Mouse (Mus musculus) limb, embryonic 11.5 days (tissue): Measurements from ENCODE around the gene Capn11. TPM values are rescaled to one million over a fixed set of nuclear protein-coding genes. Genes with fewer than 3 reads are reported as not detected.

Experiments used
- ATAC-seq: fragments of 200-750 bp; cut with Nextera tagmentation; 2 replicates; pipeline ENCODE4 v1.8.0; 2017; ENCODE audit warnings: low read depth; ENCODE audit not compliant: insufficient number of reproducible peaks, low FRiP score, low TSS enrichment
- DNase-seq: peaks from one replicate; pipeline ENCODE4 v3.0.0-alpha.2; 2015; ENCODE audit warnings: low spot score
- H3K27ac ChIP-seq: fragments of 300-500 bp; sonication (generic); replicated peaks from 2 replicates; pipeline ENCODE4 v1.5.1; 2014; ENCODE audit warnings: low read depth, mild to moderate bottlenecking, low read length
- H3K27me3 ChIP-seq: fragments of 300-500 bp; sonication (generic); 2 replicates; pipeline ENCODE4 v1.6.1; 2014; ENCODE audit warnings: mild to moderate bottlenecking, low read length, mixed read lengths; ENCODE audit not compliant: control insufficient read depth, insufficient read depth
- H3K36me3 ChIP-seq: fragments of 300-500 bp; sonication (generic); 2 replicates; pipeline ENCODE4 v1.6.1; 2014; ENCODE audit warnings: mild to moderate bottlenecking, low read length, moderate library complexity, mixed read lengths; ENCODE audit not compliant: control insufficient read depth, insufficient read depth
- H3K4me1 ChIP-seq: fragments of 300-500 bp; sonication (generic); 2 replicates; pipeline ENCODE4 v1.6.1; 2014; ENCODE audit warnings: low read length, mixed read lengths; ENCODE audit not compliant: control insufficient read depth, insufficient read depth
- H3K4me2 ChIP-seq: fragments of 300-500 bp; sonication (generic); 2 replicates; pipeline ENCODE4 v1.6.1; 2014; ENCODE audit warnings: low read depth, mild to moderate bottlenecking, moderate library complexity; ENCODE audit not compliant: severe bottlenecking
- H3K4me3 ChIP-seq: fragments of 300-500 bp; sonication (generic); 2 replicates; pipeline ENCODE4 v1.5.1; 2014; ENCODE audit warnings: low read depth, low read length
- H3K9ac ChIP-seq: fragments of 300-500 bp; sonication (generic); 2 replicates; pipeline ENCODE4 v1.6.1; 2014; ENCODE audit warnings: mild to moderate bottlenecking, low read length
- H3K9me3 ChIP-seq: fragments of 300-500 bp; sonication (generic); 2 replicates; pipeline ENCODE4 v1.6.1; 2016; ENCODE audit warnings: low read length; ENCODE audit not compliant: control insufficient read depth
- WGBS: fragments of 180-500 bp; shearing (Covaris S2); extraction: QIAGEN DNeasy Blood & Tissue Kit; methylation state at CpG from one replicate; pipeline ENCODE4 v1.1.7; 2014; 5-methylcytosine and 5-hydroxymethylcytosine counted together
- polyA plus RNA-seq: library from polyadenylated mRNA; unstranded; fragments of >200 nt; fragmentation: Nextera tagmentation; extraction: Ambion mirVana; gene quantifications from 2 replicates; pipeline ENCODE4 v1.2.1, GENCODE M21; 2014

Gene Capn11
- polyA plus RNA-seq, 1 experiment from 2014 or later, result 0.81 TPM

GRCm38 (mm10) chr17:45699039-45699740 is 40.1 kb upstream of the Capn11 start:
- 87% methylated on average over 3 of the region's 3 CpGs for WGBS
- Histone ChIP-seq H3K4me3 (no peak overlapping the region), H3K27ac (no peak overlapping the region), H3K4me1 (no peaks in the 10 kb centered on the region), H3K9ac (no peak overlapping the region), H3K27me3 (no peaks in the 10 kb centered on the region), H3K4me2 (no peak overlapping the region), H3K9me3 (no peaks in the 10 kb centered on the region), H3K36me3 (no peaks in the 10 kb centered on the region)
- DNase-seq (no peak), ATAC-seq (no peak)

GRCm38 (mm10) chr17:45698368-45698767 is 39.2 kb upstream of the Capn11 start:
- Histone ChIP-seq H3K9me3 (no peaks in the 10 kb centered on the region), H3K4me2 (no peak overlapping the region), H3K27ac (no peak overlapping the region), H3K27me3 (no peaks in the 10 kb centered on the region), H3K4me1 (no peaks in the 10 kb centered on the region), H3K4me3 (no peak overlapping the region), H3K9ac (no peak overlapping the region), H3K36me3 (no peaks in the 10 kb centered on the region)
- ATAC-seq, result no peak
- no peak for DNase-seq
- WGBS, result 95% methylated on average over 6 of the region's 6 CpGs

DNA sequence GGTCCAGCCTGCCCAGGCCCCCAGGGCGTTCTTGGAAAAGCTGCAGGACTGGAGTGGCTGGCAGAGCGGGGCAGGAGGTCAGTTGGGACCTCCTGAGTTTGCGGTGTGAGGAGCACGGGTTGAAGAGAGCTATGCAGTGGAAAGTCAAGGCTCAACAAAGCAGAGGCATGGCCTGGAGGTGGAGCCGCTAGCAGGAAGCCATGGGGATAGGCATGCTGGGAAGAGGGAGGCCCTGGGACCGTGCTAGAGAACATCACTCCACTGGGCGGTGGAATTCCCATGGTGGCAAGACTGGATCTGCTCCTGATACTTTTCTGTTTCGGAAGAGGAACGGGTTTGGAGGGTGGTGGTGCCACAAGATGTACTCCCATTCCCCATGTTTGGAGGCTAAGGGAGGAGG is 37.9 kb upstream of the Capn11 start:
- ATAC-seq (no peak), DNase-seq (no peak)
- H3K36me3 ChIP-seq, result no peaks in the 10 kb centered on the region
- H3K27me3 ChIP-seq, result no peaks in the 10 kb centered on the region
- H3K9ac ChIP-seq, result no peak overlapping the region
- WGBS, result 89% methylated on average over 9 of the region's 9 CpGs
- no peak overlapping the region for H3K27ac ChIP-seq
- no peak overlapping the region for H3K4me2 ChIP-seq
- H3K4me3 ChIP-seq, result no peak overlapping the region
- H3K9me3 ChIP-seq, result no peaks in the 10 kb centered on the region
- H3K4me1 ChIP-seq, result no peaks in the 10 kb centered on the region

- no peak overlapping the region for H3K4me3 ChIP-seq
- ATAC-seq, result no peak
Observed at GRCm38 (mm10) chr17:45695227-45696120, 36.3 kb upstream of the Capn11 start.

GRCm38 (mm10) chr17:45693812-45694565 is 34.9 kb upstream of the Capn11 start:
- Histone ChIP-seq H3K27ac (no peak overlapping the region), H3K9ac (no peak overlapping the region), H3K9me3 (no peaks in the 10 kb centered on the region), H3K36me3 (no peaks in the 10 kb centered on the region), H3K4me3 (no peak overlapping the region), H3K4me2 (no peak overlapping the region), H3K27me3 (no peaks in the 10 kb centered on the region), H3K4me1 (no peaks in the 10 kb centered on the region)
- no peak for ATAC-seq
- WGBS, result 85% methylated on average over 18 of the region's 18 CpGs
- no peak for DNase-seq

More at GRCm38 (mm10) chr17:45695227-45696120, 36.3 kb upstream of the Capn11 start:
- Histone ChIP-seq H3K36me3 (no peaks in the 10 kb centered on the region), H3K9ac (no peak overlapping the region), H3K9me3 (no peaks in the 10 kb centered on the region), H3K27me3 (no peaks in the 10 kb centered on the region), H3K27ac (no peak overlapping the region), H3K4me2 (no peak overlapping the region), H3K4me1 (no peaks in the 10 kb centered on the region)
- 80% methylated on average over 23 of the region's 23 CpGs for WGBS
- DNase-seq, result no peak

- ATAC-seq (no peak), DNase-seq (no peak)
- Histone ChIP-seq H3K4me2 (no peak overlapping the region), H3K27me3 (no peaks in the 10 kb centered on the region), H3K9me3 (no peaks in the 10 kb centered on the region), H3K4me3 (no peak overlapping the region), H3K4me1 (peaks cover under 1% of the 10 kb centered on the region), H3K27ac (no peak overlapping the region), H3K36me3 (no peaks in the 10 kb centered on the region), H3K9ac (no peak overlapping the region)
- WGBS, result 71% methylated on average over 5 of the region's 5 CpGs
Observed at GRCm38 (mm10) chr17:45692159-45692558, 33.0 kb upstream of the Capn11 start.

- Histone ChIP-seq H3K27me3 (no peaks in the 10 kb centered on the region), H3K4me3 (no peak overlapping the region), H3K4me1 (peaks cover 5% of the 10 kb centered on the region), H3K9ac (no peak overlapping the region), H3K9me3 (no peaks in the 10 kb centered on the region), H3K4me2 (no peak overlapping the region), H3K27ac (no peak overlapping the region), H3K36me3 (no peaks in the 10 kb centered on the region)
- ATAC-seq (no peak), DNase-seq (no peak)
- WGBS, result 91% methylated on average over 4 of the region's 4 CpGs
Observed at GRCm38 (mm10) chr17:45690044-45690443, 30.9 kb upstream of the Capn11 start.

DNA sequence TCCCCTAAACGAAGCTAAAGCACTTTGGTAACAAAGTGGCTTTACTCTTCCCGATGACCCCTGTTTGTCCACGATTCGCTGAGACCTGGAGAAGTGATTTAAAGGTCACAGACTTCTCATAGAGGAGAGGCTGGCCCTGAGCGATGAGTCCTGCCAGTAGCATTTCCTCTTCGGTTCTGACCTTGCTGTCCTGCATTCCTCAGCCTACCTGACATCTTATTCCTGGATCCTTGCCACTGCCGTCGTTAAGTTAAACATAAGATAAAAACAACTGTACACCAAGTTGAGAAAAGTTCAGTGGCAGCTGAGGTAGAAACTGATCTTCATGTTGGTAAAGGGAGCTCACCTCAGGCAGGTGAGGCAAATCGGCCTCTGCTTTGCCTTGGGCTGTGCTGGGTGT is 30.0 kb upstream of the Capn11 start:
- no peaks in the 10 kb centered on the region for H3K36me3 ChIP-seq
- H3K4me1 ChIP-seq, result peaks cover 12% of the 10 kb centered on the region
- 87% methylated on average over 9 of the region's 9 CpGs for WGBS
- H3K27me3 ChIP-seq, result no peaks in the 10 kb centered on the region
- H3K9me3 ChIP-seq, result no peaks in the 10 kb centered on the region
- H3K4me3 ChIP-seq, result no peak overlapping the region
- no peak overlapping the region for H3K27ac ChIP-seq
- no peak overlapping the region for H3K9ac ChIP-seq
- no peak overlapping the region for H3K4me2 ChIP-seq
- ATAC-seq (no peak), DNase-seq (no peak)
